Mouse (Mus musculus) R1 (cell line): ENCODE results near the gene Rcsd1.

Experiments
- DNase-seq: peaks from one replicate; pipeline ENCODE4 v3.0.0-alpha.2; 2018; ENCODE audit warnings: low read depth, low spot score

Gene Rcsd1

DNA sequence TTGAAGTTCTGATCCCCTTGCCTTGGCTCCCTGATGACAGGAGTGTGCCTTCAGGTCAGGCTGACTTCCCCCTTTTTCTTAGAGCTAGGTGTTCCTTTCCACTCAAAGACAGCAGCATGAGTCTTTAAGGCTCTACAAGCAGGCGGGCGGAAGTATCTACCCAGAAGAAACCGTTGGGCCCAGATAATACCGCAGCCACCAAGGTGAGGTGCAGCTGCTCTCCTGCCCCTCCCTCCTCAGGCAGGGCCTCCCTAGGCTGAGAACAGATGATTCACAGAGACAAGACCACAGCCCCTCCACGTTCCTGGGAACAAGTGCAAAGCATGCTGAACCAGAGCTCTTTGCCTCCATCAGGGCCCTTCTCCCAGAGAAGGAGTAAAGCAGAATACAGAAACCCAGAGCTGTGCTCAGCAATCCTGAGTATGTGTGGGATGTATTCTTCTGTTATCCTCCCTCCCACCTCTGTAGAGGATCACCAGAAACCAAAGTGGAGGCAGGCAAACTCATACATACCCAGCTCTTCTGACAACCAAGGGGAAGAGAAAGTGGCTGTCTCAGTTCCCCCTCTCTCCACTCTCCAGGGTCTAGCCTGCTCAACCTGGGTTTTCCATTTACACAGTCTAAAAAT, at the start of gene Rcsd1:
TSS of gene Rcsd1 (minus strand) at position 129 of the 628 bp plus-strand sequence.
- no peak for DNase-seq

DNA sequence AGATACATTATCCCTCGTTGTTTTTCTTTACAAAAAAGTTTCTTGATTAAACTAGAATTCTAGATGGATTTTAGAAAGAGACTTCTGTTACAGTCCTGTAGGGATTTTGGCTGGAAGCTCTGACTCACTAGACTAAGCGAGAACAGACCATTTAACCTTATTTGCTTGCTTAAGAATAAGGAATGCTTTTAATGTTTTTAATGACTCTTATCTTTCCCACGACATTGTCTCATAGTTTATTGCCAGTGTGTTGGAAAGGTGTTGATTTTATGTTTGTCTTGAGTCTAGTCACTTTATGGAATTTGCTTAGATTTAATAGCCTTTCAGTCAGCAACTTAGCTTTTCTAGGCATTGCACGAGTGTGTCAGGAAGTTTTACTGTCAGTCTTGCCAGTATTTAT, 45.6 kb upstream of the Rcsd1 start:
- no peak for DNase-seq

DNA sequence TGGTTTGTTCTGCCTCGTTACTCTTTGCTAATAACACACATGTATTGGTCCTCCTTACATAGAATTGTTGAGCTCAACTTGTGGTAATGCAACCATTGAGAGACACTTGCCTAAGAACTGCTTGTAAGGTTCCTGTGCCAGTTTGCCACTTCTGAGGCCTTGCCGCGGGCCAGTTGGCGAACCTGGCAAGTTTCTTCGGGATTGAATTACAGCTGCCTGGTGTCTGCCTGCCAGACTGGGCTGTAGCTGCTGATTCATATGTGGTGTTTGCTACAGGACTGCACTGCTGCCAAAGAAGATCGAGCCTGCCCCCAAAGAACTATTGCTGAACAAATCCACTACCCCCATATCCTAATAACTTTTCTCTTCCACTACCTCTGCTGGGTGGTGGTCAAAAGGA, 44.6 kb upstream of the Rcsd1 start:
- no peak for DNase-seq

DNA sequence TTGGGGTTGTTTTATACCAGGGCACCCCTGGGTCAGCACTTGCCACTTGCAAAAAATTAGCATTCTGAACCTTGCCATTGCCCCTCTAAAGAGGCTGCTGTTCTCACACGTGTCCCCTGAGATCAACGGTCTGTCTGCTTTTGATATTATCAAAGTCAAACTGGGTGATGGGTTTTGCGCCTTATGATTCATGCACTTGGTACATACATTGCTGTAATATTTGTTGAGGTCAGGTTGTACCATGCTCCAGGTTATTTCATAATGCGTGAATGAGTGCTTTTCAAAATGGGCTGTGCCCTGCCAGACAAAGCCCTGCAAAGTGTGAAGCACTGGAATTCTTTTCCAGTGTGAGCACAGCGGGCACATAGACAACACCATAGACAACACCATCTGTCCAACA, 42.3 kb upstream of the Rcsd1 start:
- no peak for DNase-seq

DNA sequence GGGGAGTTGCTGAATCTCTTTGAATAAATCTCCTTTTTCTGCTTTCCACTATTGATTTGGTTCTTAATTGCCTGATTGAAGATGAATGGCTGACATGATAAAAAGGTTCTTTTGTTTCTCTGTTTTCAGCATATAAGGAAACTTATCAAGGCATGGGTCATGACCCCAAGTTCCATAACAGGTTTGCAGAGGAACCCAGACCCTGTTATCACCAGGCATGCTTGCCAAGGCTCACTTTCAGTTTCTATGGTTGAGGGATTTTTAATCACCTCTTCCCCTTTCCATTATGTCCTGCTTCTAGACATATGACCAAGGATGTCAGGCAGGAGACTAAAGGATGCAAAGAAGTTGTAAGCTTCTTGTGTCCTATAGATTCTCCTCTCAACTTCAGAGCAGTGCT, 41.6 kb upstream of the Rcsd1 start:
- DNase-seq = no peak

DNA sequence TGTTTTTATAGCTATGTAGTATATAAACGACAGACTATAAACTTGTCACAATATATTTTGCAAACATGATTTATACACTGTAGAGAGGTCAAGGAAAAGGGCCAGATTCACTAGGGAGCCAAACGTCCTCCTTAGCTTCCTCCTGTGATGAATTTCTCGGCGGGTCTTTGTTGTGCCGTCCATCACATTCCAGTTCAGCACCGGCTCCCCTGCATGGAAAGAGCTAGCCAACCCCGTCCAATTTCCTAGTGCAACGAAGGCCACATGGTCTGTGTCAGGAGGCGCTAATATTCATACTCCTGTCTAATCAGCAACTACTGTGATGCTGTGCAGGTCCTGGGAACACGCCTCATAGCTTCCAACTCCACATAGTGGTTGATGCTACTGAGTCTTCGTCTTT, 38.5 kb upstream of the Rcsd1 start:
- no peak for DNase-seq

DNA sequence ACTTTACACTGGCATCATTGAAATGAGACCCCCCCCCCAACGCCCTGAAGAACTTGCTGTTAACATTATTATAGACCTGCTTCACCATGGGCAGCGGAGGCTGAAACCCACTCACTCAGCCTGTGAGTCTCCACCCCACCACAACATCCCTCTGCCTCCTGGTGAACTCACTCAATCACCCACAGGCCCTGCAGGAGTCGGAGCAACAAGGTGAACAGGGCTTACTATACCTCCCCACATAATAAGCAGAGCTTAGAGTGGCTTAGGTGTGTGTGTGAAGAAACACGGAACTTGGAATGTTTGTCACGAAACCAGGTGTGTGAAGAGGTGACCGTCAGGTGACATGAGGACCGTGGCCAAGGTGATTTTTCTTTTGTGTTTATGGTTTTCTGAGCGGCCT, 32.4 kb upstream of the Rcsd1 start:
- DNase-seq = no peak

DNA sequence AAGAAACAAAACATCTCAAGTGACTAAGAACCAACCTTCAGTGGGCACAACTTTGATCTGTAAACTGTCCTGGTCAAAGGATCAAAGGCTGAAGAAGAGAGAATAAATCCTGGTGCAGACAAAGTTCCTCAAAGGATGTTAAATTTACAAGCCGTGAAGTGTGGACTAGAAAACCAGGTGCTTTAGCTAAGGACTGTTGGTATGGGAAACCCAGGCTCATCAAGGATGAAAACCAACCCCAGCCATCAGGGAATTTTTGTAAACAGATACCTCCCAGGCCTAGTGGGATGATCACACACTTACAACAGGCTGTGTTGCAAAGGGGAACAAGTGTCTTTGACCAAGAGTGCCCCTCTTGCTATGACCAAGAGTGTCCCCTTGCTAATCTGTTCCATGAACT, 29.4 kb upstream of the Rcsd1 start:
- DNase-seq = no peak

DNA sequence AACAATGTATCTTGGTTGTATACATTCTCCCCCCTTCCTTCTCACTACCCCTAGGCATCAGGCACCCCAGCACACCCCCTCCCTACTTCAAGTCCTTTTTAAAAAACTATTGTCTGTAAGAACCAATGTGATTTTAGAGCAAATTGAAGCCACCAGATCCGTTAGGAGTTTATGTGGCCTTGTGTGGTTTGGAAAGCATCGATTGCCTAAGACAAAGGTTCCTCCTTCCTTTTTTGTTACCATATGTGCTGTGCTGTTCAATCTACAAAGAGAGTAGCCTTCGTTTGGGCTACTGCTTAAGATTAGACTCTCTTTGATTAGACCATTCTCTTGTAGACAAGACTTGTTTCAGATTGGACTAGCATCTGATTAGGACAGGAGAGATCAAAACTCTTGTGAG, 28.3 kb upstream of the Rcsd1 start:
- no peak for DNase-seq

DNA sequence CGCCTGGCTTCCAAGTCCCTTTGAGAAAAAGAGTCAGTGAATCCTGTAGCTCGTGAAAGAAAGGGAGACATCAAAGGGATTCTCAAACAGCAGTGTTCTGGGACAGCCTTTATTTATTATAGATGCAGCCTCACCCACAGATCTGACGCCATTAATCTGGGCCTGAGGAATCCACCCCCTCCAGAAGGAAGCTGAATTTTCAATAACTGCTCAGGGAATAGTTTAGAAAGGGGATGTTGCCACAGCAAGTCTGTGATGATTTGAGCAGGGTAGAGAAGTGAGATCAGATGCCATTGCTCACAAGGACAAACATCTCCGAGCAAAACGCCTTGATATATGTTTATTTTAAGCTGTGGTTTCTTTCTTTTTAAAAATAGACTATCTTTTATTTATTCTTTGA, 27.9 kb upstream of the Rcsd1 start:
- DNase-seq = no peak

DNA sequence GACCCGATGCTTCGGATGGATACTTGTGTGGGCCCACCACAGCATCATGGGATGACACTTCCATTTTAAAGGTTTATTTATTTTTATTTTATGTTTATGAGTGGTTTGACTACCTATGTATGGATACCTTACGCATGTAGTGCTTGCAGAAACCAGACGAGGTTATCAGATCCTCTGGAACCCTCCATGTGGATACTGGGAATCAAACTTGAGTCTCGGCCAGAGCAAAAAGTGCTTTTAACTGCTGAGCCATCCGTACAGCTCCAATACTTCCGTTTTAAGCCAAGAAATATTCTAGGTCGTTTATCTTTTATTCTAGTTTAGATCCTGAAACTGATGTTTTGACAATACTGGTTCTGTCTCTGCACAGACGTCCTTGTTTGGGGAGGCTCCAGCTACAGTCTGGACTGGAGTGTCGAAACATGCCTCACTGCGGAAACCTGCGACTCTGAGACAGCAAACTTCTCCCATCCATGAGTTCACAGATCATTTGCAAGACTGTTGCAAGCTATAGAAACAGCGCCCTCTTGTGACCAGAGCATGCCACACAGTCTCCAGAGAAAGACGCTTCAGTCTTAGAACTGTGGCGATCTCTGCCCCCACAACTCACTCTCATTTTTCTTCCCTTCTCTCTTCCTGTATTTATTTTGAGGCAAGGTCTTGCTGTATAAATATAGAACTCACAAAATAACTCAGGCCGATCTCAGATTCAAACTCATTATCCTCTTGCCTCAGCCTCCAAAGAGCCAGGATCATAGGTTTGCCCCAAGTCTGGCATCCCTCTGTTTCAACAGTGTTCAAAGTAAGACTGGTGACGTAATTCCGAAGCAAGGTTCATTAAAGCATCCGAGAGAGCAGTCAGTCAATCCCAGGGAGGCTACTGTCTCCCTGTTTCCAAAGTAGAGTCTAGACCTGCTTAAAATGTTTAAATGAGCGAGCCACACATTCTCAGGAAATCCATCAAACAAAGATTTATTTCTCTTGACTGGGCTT, 26.6 kb upstream of the Rcsd1 start:
- DNase-seq = peak; percentile 87

DNA sequence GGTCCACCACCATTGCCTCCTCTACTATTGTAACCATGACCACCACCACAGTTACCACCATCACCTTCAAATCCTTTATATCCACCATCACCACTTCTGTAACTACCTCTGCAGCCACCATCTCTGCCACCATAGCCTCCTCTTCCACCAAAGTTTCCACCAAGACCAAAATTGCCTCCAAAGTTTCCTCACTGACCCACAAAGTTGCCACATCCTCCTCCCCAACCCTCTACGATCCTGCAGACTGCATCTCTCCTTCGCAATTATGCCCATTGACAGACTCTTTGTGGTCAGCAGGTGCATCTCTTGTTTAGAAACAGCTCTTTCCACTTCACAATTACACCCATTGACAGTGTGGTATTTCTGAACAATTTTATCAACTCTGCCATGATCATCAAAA, 25.3 kb upstream of the Rcsd1 start:
- no peak for DNase-seq

DNA sequence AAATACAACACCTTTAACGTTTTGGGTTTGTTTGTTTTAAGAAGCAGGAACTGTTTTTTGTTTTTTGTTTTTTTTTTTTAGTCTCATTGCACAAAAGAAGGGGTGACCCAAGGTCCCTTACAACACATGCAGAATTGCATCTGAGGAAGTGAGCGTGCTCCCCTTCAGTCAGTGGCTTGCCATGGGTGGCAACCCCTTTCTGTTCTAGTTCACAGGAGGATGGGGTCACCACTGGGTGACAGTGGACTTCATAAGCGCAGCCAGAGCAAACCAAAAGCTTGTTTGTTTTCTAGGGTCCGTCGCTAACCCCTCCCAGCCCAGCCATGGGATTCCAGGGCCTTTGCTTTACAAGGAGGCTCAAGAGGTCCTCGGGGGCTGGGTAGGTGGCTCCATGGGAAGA, 22.0 kb upstream of the Rcsd1 start:
- no peak for DNase-seq

DNA sequence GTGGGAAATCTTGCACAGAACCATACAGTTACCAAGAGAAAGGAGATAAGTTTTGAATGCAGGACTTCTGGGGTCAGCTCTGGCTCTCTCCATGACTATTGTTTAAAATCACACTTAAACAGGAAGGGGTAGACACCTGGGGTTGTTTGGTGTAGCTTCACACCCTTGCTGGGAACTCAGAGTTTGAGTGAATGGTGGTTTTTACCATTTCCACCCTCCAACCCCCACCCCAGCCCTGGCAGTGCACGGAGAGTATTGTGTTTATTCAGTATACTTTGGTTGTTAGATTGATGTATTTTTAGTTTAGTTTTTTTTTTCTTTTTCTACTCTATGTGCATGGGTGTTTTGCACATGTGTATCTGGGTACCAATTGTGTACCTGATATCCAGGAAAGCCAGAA, 20.6 kb upstream of the Rcsd1 start:
- no peak for DNase-seq

DNA sequence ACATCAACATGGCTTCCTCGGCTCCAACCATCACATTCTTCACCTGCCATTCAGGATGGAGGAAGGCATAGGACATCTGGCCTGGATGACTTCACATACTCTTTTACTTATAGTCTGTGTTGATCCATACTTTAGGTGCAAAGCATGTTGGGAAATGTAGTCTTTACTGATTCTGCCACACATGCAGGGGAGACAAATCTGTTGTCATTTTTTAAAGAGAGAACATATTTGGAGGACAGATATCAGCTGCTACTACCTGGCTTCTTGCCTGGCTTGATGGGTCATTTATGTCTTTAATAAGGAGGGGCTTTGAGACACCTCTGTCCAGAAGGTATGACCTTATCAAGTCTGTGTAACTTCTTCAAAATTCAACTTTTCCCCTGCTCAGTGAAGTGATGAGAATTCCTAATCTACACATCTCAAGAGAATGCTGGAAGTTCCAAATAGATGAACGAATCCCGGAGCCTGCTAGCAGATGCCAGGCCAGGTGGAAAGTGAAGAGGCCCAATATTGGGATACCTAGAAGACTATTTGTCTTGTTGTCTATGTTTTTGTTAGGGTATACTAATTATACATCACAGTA, 18.6 kb upstream of the Rcsd1 start:
- no peak for DNase-seq

DNA sequence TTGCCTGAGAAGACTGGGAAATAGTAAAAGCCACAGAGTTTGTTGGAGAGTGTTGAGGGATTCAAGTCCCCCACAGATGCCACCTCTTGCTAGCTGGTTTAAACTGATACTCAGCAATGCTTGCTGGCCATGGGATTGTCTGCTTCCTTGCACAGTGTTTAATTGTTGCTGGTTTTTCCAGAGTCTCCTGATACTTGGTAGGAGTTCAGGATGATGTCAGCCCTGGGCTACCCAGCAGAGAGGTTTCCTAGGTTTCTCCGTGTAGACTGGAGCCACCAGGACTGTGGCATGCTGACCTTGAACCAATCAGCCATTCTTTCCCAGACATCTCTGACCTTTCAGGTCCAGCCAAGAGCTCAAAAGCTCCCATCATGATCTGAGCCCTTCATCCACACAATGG, 17.4 kb upstream of the Rcsd1 start:
- no peak for DNase-seq

DNA sequence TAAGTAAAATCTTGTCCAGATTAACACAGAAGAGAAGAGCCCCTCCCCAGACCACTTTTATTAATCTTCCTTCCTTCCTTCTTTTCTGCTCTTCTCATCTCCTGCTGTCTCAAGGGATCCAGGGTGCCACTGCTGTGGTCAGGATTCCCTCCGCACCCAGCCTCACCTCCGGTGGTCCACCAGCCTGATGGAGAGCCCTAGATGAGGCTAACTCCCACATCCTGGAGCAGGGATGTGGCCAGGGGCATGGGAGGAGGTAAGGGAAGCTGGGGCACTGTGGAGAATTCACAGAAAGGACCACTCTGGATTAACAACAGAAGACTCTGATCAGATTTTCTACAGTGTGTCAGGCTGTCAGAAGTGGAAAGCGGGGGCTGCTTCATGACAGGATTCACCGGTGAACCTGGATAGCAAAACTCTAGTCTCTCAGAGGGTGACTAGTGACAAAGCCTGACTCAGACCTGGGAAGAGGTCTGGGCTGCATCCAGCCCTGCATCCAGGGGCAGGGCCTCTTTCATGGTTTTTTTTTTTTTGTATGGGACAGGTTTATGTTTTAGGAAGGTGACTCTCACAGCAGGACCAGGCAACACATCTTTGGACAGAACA, 15.6 kb upstream of the Rcsd1 start:
- no peak for DNase-seq

DNA sequence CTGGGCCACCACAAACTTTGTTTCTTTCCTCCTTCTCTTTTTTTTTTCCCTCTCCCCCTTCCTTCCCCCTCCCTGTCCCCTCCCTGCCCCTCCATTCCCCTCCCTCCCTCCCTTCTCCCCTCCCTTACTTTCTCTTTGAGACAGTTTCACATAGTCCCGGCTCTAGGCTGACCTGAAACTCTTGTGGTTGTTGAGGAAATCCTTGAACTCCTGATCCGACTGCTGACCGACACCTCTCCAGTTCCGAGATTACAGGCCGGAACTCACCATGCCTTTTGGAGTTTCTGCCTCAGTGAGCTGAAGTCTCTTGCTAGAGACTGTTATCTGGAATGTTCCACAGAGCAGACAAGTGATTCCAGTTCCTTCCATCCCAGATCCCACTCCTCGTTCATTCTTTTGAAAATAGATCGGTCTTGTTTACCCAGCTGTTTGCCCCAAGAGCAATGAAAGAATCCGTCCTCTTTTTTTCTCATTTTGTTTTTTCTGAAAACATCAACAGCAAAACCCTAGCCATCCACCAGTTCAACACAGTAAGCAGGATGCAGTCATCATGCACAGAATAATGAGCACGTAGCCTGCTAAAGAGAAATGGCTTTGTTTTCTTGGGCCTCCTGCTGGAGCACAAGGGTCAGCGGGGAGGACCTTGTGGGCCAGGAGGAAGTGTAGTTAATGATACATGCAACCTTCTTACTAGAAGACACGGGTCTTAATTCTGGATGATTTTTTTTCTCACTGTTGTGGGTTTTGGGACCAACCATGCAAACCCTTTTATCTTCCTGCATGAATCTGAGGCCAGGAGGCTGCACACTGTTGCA, 14.9 kb upstream of the Rcsd1 start:
- no peak for DNase-seq

DNA sequence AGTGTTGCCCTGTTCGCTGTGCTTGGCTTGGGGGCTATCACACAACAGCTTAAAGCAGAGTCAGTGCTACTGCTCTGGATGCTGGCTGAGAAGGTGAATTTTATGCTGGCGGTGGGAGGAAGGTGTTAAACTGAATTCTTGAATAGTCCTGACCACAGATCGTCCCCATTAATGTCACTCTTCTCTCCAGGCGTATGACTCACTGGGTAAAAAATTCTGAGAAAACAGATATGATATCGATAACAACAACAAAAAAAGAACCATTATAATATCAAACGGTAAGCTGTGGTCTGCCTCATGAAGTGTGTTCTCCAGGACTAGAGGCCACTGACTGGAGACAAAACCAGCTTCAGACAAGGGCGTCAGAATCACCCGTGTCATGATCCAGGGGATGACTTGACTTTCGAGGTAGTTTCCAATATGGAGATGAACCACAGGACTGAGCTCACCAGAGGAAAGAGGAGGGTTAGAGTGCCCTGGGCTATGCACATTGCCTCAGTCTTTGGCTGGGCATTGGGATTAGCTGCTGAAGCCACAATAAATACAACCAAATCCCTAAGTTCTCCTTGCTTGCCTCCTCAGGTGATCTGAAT, 13.1 kb upstream of the Rcsd1 start:
- no peak for DNase-seq

DNA sequence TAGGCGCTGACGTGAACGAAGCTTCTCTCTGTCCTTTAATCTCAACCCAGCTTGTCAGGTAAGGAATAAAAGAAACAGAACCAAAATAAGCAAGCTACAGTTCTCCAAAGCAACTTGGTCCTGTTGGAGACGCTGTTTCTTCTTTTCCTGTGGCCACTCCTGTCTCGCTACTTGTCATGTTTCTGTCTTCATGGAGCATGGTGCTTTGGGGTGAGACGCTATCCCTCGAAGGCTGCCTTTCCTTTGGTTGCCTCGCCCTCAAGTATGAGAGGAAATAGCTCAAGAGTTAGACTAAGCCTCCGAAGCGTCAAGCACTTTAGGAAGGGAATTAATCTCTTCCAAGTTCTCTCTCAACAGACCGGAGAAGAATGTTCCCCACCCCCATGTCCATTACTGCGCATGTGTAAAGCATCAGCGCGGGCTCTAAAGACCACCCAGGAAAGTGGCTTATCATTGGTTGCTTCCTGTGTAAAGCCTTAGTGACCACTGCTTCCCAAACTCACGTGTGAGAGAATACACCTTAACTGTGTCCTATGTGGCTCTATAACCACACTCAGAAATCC, 9.1 kb upstream of the Rcsd1 start:
- DNase-seq = no peak
